Mouse (Mus musculus) hindbrain, embryonic 11.5 days (tissue): ENCODE measurements around the gene Gm20809. TPM values are rescaled to one million over a fixed set of nuclear protein-coding genes. Genes with fewer than 3 reads are reported as not detected.
"Not testable (repeated sequence)": the region's sequence is repeated elsewhere in the genome, so short reads cannot be mapped to it uniquely, and the experiment has no call there.

ENCODE experiments used
- ATAC-seq: fragments of 200-750 bp; cut with Nextera tagmentation; 2 replicates; pipeline ENCODE4 v1.8.0; 2017; ENCODE audit warnings: mild to moderate bottlenecking, moderate TSS enrichment, moderate library complexity; ENCODE audit not compliant: low FRiP score
- DNase-seq: peaks from one replicate; pipeline ENCODE4 v3.0.0-alpha.2; 2015; ENCODE audit warnings: low spot score
- H3K27ac ChIP-seq: fragments of 300-500 bp; sonication (generic); 2 replicates; pipeline ENCODE4 v1.5.1; 2014; ENCODE audit warnings: mild to moderate bottlenecking, low read depth, low read length
- H3K27me3 ChIP-seq: fragments of 300-500 bp; sonication (generic); 2 replicates; pipeline ENCODE4 v1.6.1; 2014; ENCODE audit warnings: mild to moderate bottlenecking, low read length, moderate library complexity, mixed read lengths; ENCODE audit not compliant: control insufficient read depth, insufficient read depth
- H3K36me3 ChIP-seq: fragments of 300-500 bp; sonication (generic); 2 replicates; pipeline ENCODE4 v1.6.1; 2014; ENCODE audit warnings: mild to moderate bottlenecking, low read length, moderate library complexity, mixed read lengths; ENCODE audit not compliant: control insufficient read depth, insufficient read depth
- H3K4me1 ChIP-seq: fragments of 300-500 bp; sonication (generic); replicated peaks from 2 replicates; pipeline ENCODE4 v1.6.1; 2014; ENCODE audit warnings: low read length, mixed read lengths; ENCODE audit not compliant: control insufficient read depth, insufficient read depth
- H3K4me2 ChIP-seq: fragments of 300-500 bp; sonication (generic); replicated peaks from 2 replicates; pipeline ENCODE4 v1.6.1; 2014; ENCODE audit warnings: mild to moderate bottlenecking, low read depth, low read length
- H3K4me3 ChIP-seq: fragments of 300-500 bp; sonication (generic); 2 replicates; pipeline ENCODE4 v1.5.1; 2014; ENCODE audit warnings: low read depth, low read length
- H3K9ac ChIP-seq: fragments of 300-500 bp; sonication (generic); 2 replicates; pipeline ENCODE4 v1.6.1; 2014; ENCODE audit warnings: low read depth, low read length
- H3K9me3 ChIP-seq: fragments of 300-500 bp; sonication (generic); 2 replicates; pipeline ENCODE4 v1.6.1; 2016; ENCODE audit warnings: low read length; ENCODE audit not compliant: control insufficient read depth
- WGBS: fragments of 180-500 bp; shearing (Covaris S2); extraction: QIAGEN DNeasy Blood & Tissue Kit; methylation state at CpG from one replicate; pipeline ENCODE4 v1.1.7; 2014; 5-methylcytosine and 5-hydroxymethylcytosine counted together
- polyA plus RNA-seq: library from polyadenylated mRNA; unstranded; fragments of >200 nt; fragmentation: Nextera tagmentation; extraction: Ambion mirVana; gene quantifications from 2 replicates; pipeline ENCODE4 v1.2.1, GENCODE M21; 2014

Gene Gm20809
- not detected in 2 replicates for polyA plus RNA-seq

DNA sequence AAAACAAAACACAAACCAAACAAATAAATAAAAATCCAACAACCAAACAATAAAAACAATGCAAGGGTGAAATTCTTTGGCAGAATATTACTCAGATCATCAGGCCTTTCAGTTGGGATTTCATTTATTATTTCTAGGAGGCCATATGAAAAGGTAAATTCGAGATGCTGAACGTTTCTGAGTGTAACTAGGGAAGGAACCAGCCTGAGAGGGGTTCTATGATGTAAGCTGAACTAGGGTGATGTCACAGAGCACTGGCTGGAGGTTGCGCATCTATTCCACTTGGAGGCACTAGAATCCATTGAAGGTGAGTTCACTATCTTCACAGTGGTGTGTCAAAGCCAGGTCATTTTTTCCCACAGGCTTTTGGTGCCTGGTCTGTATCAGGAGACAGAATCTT, at the start of gene Gm20809:
TSS of gene Gm20809 (plus strand) at position 301 of the 400 bp plus-strand sequence.
- H3K9me3 ChIP-seq, ATAC-seq, H3K4me3 ChIP-seq, H3K27ac ChIP-seq, H3K9ac ChIP-seq, H3K4me2 ChIP-seq, H3K36me3 ChIP-seq, H3K27me3 ChIP-seq, H3K4me1 ChIP-seq, DNase-seq: not testable (repeated sequence)
- whole genome bisulfite sequencing: no CpG with 5 or more reads among the region's 3 CpGs
